Mouse (Mus musculus): ENCODE results near the gene Laptm5. TPM values are rescaled to one million over a fixed set of nuclear protein-coding genes. Genes with fewer than 3 reads are reported as not detected.

Gene Laptm5
- total and polyA plus RNA-seq, 3 experiments: 101 to 696 (median 234) TPM

GRCm38 (mm10) chr4:130883820-130884533 is 28.9 kb upstream of the Laptm5 start:
- H3K27ac ChIP-seq (ENCODE audit: control insufficient read depth, low read depth, low read length): no peak overlapping the region
- H3K4me1 ChIP-seq (ENCODE audit: control insufficient read depth in 1 of 2, insufficient read depth in 2 of 2, low read length in 2 of 2): no peaks in the 10 kb centered on the region
- TF ChIP-seq CHD1 (IDR thresholded peaks at IDR 0.05; ENCODE audit: low read depth, low read length) (no peak), ZC3H11A (IDR thresholded peaks at IDR 0.05; ENCODE audit: low read depth, low read length) (no peak), MXI1 (IDR thresholded peaks at IDR 0.05; ENCODE audit: low read depth, low read length) (no peak), SMC3 (IDR thresholded peaks at IDR 0.05; ENCODE audit: low read depth, low read length) (no peak), TBP (IDR thresholded peaks at IDR 0.05; ENCODE audit: low read depth, low read length) (no peak), POLR2AphosphoS5 (IDR thresholded peaks at IDR 0.05; ENCODE audit: borderline replicate concordance, low read depth, low read length) (no peak)
- no peaks in the 10 kb centered on the region for H3K36me3 ChIP-seq (ENCODE audit: control insufficient read depth in 1 of 2, insufficient read depth in 2 of 2, low read length in 2 of 2)
- H3K4me3 ChIP-seq (ENCODE audit: control insufficient read depth in 1 of 2, insufficient read depth in 1 of 2, low read depth in 2 of 2, low read length in 2 of 2): no peak overlapping the region
- no peak overlapping the region for H3K9ac ChIP-seq (ENCODE audit: control insufficient read depth, low read depth, low read length, poor library complexity, severe bottlenecking)
- H3K9me3 ChIP-seq (replicated peaks; ENCODE audit: insufficient read depth, low read length): no peaks in the 10 kb centered on the region
- H3K79me2 ChIP-seq (ENCODE audit: control insufficient read depth, insufficient read depth, low read length, poor library complexity): no peaks in the 10 kb centered on the region
- H3K27me3 ChIP-seq (ENCODE audit: control insufficient read depth in 1 of 2, insufficient read depth in 2 of 2, low read length in 2 of 2): 0 out of 4 replicates have a peak, but pooled peaks cover 0 to 1% of the 10 kb centered on the region in 2 experiments
- no peak for DNase-seq (ENCODE audit: low read depth, low spot score)

- TF ChIP-seq POLR2AphosphoS5 (IDR thresholded peaks at IDR 0.05; ENCODE audit: borderline replicate concordance, low read depth, low read length) (no peak), ZC3H11A (IDR thresholded peaks at IDR 0.05; ENCODE audit: low read depth, low read length) (no peak), ETS1 (IDR thresholded peaks at IDR 0.05; ENCODE audit: low read depth, low read length) (no peak), BHLHE40 (IDR thresholded peaks at IDR 0.05; ENCODE audit: borderline replicate concordance, low read depth, low read length) (no peak), MAZ (IDR thresholded peaks at IDR 0.05; ENCODE audit: low read depth, low read length) (no peak)
- H3K9me3 ChIP-seq (replicated peaks; ENCODE audit: insufficient read depth, low read length): no peaks in the 10 kb centered on the region
- no peaks in the 10 kb centered on the region for H3K36me3 ChIP-seq (ENCODE audit: control insufficient read depth in 1 of 2, insufficient read depth in 2 of 2, low read length in 2 of 2)
- no peak overlapping the region for H3K9ac ChIP-seq (ENCODE audit: control insufficient read depth, low read depth, low read length, poor library complexity, severe bottlenecking)
- 0 out of 4 replicates have a peak, but pooled peaks cover 0 to 1% of the 10 kb centered on the region in 2 experiments for H3K27me3 ChIP-seq (ENCODE audit: control insufficient read depth in 1 of 2, insufficient read depth in 2 of 2, low read length in 2 of 2)
- H3K4me3 ChIP-seq (ENCODE audit: control insufficient read depth in 1 of 2, insufficient read depth in 1 of 2, low read depth in 2 of 2, low read length in 2 of 2): no peak overlapping the region
- DNase-seq (ENCODE audit: low read depth, low spot score): no peak
- no peaks in the 10 kb centered on the region for H3K79me2 ChIP-seq (ENCODE audit: control insufficient read depth, insufficient read depth, low read length, poor library complexity)
- no peak overlapping the region for H3K27ac ChIP-seq (ENCODE audit: control insufficient read depth, low read depth, low read length)
- H3K4me1 ChIP-seq (ENCODE audit: control insufficient read depth in 1 of 2, insufficient read depth in 2 of 2, low read length in 2 of 2): no peaks in the 10 kb centered on the region
Measured at GRCm38 (mm10) chr4:130887148-130887745, 25.7 kb upstream of the Laptm5 start.

- no peaks in the 10 kb centered on the region for H3K4me1 ChIP-seq (ENCODE audit: control insufficient read depth in 1 of 2, insufficient read depth in 2 of 2, low read length in 2 of 2)
- no peaks in the 10 kb centered on the region for H3K79me2 ChIP-seq (ENCODE audit: control insufficient read depth, insufficient read depth, low read length, poor library complexity)
- H3K9me3 ChIP-seq (replicated peaks; ENCODE audit: insufficient read depth, low read length): no peaks in the 10 kb centered on the region
- no peak overlapping the region for H3K4me3 ChIP-seq (ENCODE audit: control insufficient read depth in 1 of 2, insufficient read depth in 1 of 2, low read depth in 2 of 2, low read length in 2 of 2)
- DNase-seq (ENCODE audit: low read depth, low spot score): no peak
- no peak overlapping the region for H3K27ac ChIP-seq (ENCODE audit: control insufficient read depth, low read depth, low read length)
- H3K9ac ChIP-seq (ENCODE audit: control insufficient read depth, low read depth, low read length, poor library complexity, severe bottlenecking): no peak overlapping the region
- H3K36me3 ChIP-seq (ENCODE audit: control insufficient read depth in 1 of 2, insufficient read depth in 2 of 2, low read length in 2 of 2): no peaks in the 10 kb centered on the region
- no peaks in the 10 kb centered on the region for H3K27me3 ChIP-seq (ENCODE audit: control insufficient read depth in 1 of 2, insufficient read depth in 2 of 2, low read length in 2 of 2)
- TF ChIP-seq MEF2A (IDR thresholded peaks at IDR 0.05; ENCODE audit: extremely low read depth, insufficient replicate concordance, low read depth, low read length, poor library complexity, severe bottlenecking) (no peak), CTCF (IDR thresholded peaks at IDR 0.05 in 2 of 3, conservative IDR thresholded peaks at IDR 0.05 in 1 of 3; ENCODE audit: control insufficient read depth in 1 of 3, insufficient read depth in 1 of 3, low read depth in 2 of 3, low read length in 3 of 3, poor library complexity in 1 of 3, severe bottlenecking in 1 of 3) (no peak), MAX (IDR thresholded peaks at IDR 0.05; ENCODE audit: low read length) (no peak), ZKSCAN1 (IDR thresholded peaks at IDR 0.05; ENCODE audit: low read depth, low read length) (no peak), GATA1 (IDR thresholded peaks at IDR 0.05; ENCODE audit: low read depth, low read length) (no peak), TAL1 (IDR thresholded peaks at IDR 0.05; ENCODE audit: low read length) (no peak), KAT2A (conservative IDR thresholded peaks at IDR 0.05; ENCODE audit: low read depth, low read length) (no peak), RAD21 (IDR thresholded peaks at IDR 0.05; ENCODE audit: low read depth, low read length) (no peak), TBP (IDR thresholded peaks at IDR 0.05; ENCODE audit: low read depth, low read length) (no peak), POLR2AphosphoS2 (IDR thresholded peaks at IDR 0.05; ENCODE audit: low read length) (no peak), ZC3H11A (IDR thresholded peaks at IDR 0.05; ENCODE audit: low read depth, low read length) (no peak), USF2 (IDR thresholded peaks at IDR 0.05; ENCODE audit: borderline replicate concordance in 1 of 2, insufficient read depth in 1 of 2, low read depth in 1 of 2, low read length in 2 of 2) (no peak), NELFE (IDR thresholded peaks at IDR 0.05; ENCODE audit: low read depth, low read length) (no peak), UBTF (IDR thresholded peaks at IDR 0.05; ENCODE audit: borderline replicate concordance, insufficient read depth, low read depth, low read length) (no peak), JUND (IDR thresholded peaks at IDR 0.05; ENCODE audit: low read depth, low read length) (no peak)
Measured at GRCm38 (mm10) chr4:130889777-130890510, 23.0 kb upstream of the Laptm5 start.

All from MEL (cell line).